Mouse (Mus musculus) activated CD4-positive, CD25-positive, alpha-beta regulatory T cell, adult 4 months (primary cell): Measurements from ENCODE around the gene Tmem175. TPM values are rescaled to one million over a fixed set of nuclear protein-coding genes. Genes with fewer than 3 reads are reported as not detected.

Experiments
- ATAC-seq: one replicate; pipeline ENCODE4 v1.8.0; 2017
- polyA plus RNA-seq, 2 experiments: library from polyadenylated mRNA; unstranded; fragments of 100-300 nt; shearing (Covaris generic); gene quantifications; one replicate each; pipeline ENCODE4 v1.2.1; 2017

The Tmem175 gene
- polyA plus RNA-seq, 2 experiments from 2014 or later = 36.5 to 39.2 TPM

DNA sequence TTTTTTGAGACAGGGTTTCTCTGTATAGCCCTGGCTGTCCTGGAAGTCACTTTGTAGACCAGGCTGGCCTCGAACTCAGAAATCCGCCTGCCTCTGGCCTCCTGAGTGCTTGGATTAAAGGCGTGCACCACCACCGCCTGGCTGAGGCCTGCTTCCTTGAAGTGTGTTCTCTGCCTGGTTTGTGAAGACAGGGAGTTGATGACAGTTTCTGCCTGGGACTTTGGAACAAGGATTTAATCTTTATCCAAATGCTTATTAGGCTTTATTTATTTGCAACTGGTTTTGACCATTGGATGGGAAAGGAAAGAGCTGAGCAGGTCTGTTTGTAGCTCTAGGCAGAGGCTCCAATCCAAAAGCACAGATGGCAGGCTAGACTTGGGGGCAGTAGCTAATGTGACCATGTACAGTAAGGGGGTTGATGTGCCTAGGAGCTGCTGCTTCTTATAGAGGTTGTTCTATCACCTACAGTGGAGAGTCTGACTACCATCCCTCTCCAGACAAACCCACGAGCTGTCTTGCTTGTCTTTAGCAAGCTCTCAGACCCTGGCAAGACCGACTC lies 48.8 kb downstream of the Tmem175 start:
- ATAC-seq = no peak

DNA sequence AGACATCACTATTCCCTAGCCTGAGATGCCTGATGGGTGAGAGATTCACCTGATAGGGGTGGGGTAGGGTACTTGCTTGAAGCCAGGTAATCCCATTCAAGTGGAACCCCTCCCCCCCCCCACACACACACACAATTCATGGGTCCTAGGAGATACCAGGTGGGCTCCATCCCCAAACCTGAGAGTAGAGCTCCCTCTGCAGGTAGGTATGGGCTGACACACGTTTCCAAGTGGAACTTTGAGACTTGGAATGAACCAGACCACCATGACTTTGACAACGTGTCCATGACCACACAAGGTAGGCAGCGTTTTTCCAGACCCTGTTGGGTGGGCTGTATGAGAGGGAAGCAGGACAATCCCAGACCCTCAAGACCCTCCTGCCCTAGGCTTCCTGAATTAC lies 50.3 kb downstream of the Tmem175 start:
- no peak for ATAC-seq

GRCm38 (mm10) chr5:108680871-108681270 lies 51.3 kb downstream of the Tmem175 start:
- ATAC-seq = no peak

DNA sequence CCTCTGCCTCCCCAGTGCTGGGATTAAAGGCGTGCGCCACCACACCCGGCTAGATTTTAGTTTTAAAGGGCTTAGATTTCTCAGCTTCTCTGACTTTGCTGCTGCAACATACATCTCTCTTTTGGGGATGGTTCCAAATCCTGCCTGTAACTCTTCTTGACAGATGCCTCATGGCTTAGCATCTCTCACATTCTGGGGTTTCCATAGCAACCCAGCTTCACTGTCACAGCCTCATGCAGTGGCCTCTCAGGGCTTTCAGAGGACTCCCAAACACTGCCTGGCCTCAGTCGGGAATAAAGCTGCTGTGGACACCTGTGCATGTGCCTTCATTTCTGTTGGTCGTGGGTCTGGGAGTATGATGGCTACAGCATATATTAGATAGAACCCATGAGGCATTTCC lies 59.5 kb downstream of the Tmem175 start:
- no peak for ATAC-seq

- ATAC-seq = no peak
These were observed 61.6 kb downstream of the Tmem175 start for GRCm38 (mm10) chr5:108691152-108691551.

DNA sequence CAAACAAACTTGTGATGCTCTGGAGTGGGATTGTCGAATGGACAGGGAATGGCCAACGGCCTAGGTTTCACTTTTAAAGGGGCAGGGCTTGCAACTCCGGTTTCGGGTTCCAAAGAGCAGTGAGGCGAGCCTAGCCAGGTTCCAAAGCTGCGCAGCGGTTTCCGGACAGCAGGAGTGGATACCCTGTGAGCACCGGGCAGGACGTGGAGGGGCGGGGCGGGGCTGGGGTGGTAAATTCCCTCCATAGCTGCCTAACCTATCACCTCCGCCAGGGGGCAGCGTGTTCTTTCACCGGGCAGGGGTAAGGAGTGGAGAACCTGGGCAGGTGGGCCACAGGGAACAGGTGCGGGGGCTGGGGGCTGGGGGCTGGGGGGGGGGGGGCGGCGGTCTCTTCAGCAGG lies 62.7 kb downstream of the Tmem175 start, which contains the start of gene Fgfrl1:
TSS of gene Fgfrl1 (plus strand) at position 112 of the 400 bp plus-strand sequence.
- peak; percentile 48 for ATAC-seq

DNA sequence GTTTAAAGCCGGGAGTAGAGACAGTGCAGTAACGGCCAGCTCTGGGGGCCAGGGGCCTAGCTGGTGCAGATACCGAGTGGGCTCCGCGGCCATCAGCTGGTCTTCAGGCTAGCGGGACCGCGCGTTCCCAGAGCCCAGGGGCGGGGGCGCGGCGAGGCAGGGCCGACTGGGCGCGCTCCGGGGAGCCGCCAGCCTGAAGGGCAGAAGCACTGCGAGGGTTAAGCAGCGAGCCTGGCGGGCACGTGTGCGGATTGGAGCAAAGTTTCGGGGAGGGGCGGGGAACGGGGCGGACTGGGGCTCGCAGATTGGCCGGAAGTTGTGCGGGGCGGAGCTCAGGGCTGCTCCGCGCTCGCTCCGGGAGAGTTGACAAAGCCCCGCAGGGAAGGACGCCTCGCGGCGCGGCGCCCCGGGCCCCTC lies 64.3 kb downstream of the Tmem175 start:
- peak; percentile 92 for ATAC-seq

GRCm38 (mm10) chr5:108694352-108695261 lies 65.0 kb downstream of the Tmem175 start:
- no peak for ATAC-seq

DNA sequence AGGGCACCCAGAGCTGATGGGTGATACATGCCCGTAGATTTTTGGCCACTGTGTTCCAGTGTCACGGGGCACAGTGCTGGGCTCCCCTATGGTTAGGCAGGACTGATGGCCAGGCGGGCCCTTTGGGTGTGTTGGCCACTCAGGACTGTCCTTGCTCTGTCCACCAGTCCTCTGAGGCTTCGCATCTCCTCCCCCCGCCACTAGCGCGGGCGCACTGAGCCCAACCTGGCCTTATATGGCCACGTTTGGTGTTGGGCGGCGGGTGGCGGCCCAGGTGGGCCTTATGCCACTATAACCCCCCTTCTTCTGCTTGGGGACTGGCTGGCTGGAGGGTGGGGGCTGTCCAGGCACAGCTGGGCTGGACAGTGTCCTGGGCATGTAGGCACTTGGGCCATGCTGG lies 66.3 kb downstream of the Tmem175 start:
- no peak for ATAC-seq

- no peak for ATAC-seq
These were observed 67.0 kb downstream of the Tmem175 start for GRCm38 (mm10) chr5:108696542-108696941.

GRCm38 (mm10) chr5:108697341-108697753 lies 67.8 kb downstream of the Tmem175 start:
- ATAC-seq = no peak

Other genes with a start within 250 kb of the Tmem175 start
- 1 to 10 TPM in 1 of 2 experiments, under 1 TPM in 1; 0.61 to 1.2 TPM for gene Pde6b, start 241.4 kb upstream of the Tmem175 start, polyA plus RNA-seq
- 100 to 1,000 TPM; 209 to 291 TPM for gene Atp5k, start 195.3 kb upstream of the Tmem175 start, polyA plus RNA-seq
- not detected for gene Mfsd7a, start 180.9 kb upstream of the Tmem175 start, polyA plus RNA-seq
- 1 to 10 TPM; 3.4 to 4.2 TPM for gene Pcgf3, start 168.5 kb upstream of the Tmem175 start, polyA plus RNA-seq
- gene Cplx1, start 79.7 kb upstream of the Tmem175 start, polyA plus RNA-seq = not detected
- gene Gak, start within 50 bp of the Tmem175 start, polyA plus RNA-seq = 10 to 100 TPM; 66.0 to 73.0 TPM
- gene Idua, start 30.6 kb downstream of the Tmem175 start, polyA plus RNA-seq = 1 to 10 TPM; 8.8 to 9.8 TPM
- gene Dgkq, start 39.9 kb downstream of the Tmem175 start, polyA plus RNA-seq = 1 to 10 TPM; 4.4 to 4.5 TPM
- under 1 TPM in 1 of 2 experiments, not detected in 1; 0.31 TPM for gene Slc26a1, start 45.8 kb downstream of the Tmem175 start, polyA plus RNA-seq
- not detected for gene Fgfrl1, start 62.6 kb downstream of the Tmem175 start, polyA plus RNA-seq
- not detected for gene Rnf212, start 145.2 kb downstream of the Tmem175 start, polyA plus RNA-seq
- gene Tmed11, start 165.6 kb downstream of the Tmem175 start, polyA plus RNA-seq = not detected
- gene Vmn2r8, start 179.1 kb downstream of the Tmem175 start, polyA plus RNA-seq = not detected
- under 1 TPM in 1 of 2 experiments, not detected in 1; 0.26 TPM for gene Vmn2r9, start 222.8 kb downstream of the Tmem175 start, polyA plus RNA-seq